Mouse (Mus musculus) heart, postnatal 0 days (tissue): ENCODE measurements at regions not wholly inside any gene's neighbourhood (a gene's known extent, or its start where the extent isn't known, plus 50 kb on each side); places are given as distances from the start of the nearest gene placed in this dataset.

Experiments
- ATAC-seq: fragments of 200-750 bp; cut with Nextera tagmentation; 2 replicates; pipeline ENCODE4 v1.8.0; 2017; ENCODE audit warnings: low read depth, moderate number of reproducible peaks, moderate library complexity; ENCODE audit not compliant: insufficient read depth
- DNase-seq: peaks from one replicate; pipeline ENCODE4 v3.0.0-alpha.2; 2016; ENCODE audit warnings: low spot score
- H3K27ac ChIP-seq: fragments of 300-500 bp; sonication (generic); 2 replicates; pipeline ENCODE4 v1.5.1; 2014; ENCODE audit warnings: low read depth, mild to moderate bottlenecking
- H3K27me3 ChIP-seq: fragments of 300-500 bp; sonication (generic); 2 replicates; pipeline ENCODE4 v1.6.1; 2014; ENCODE audit warnings: low read length, mixed read lengths; ENCODE audit not compliant: control insufficient read depth, insufficient read depth
- H3K36me3 ChIP-seq: fragments of 300-500 bp; sonication (generic); replicated peaks from 2 replicates; pipeline ENCODE4 v1.6.1; 2014; ENCODE audit warnings: low read length, mixed read lengths; ENCODE audit not compliant: control insufficient read depth, insufficient read depth
- H3K4me1 ChIP-seq: fragments of 300-500 bp; sonication (generic); 2 replicates; pipeline ENCODE4 v1.6.1; 2014; ENCODE audit warnings: antibody characterized with exemption; ENCODE audit not compliant: control insufficient read depth, insufficient read depth
- H3K4me2 ChIP-seq: fragments of 300-500 bp; sonication (generic); 2 replicates; pipeline ENCODE4 v1.6.1; 2014; ENCODE audit warnings: low read depth, mild to moderate bottlenecking, low read length, moderate library complexity
- H3K4me3 ChIP-seq: fragments of 300-500 bp; sonication (generic); 2 replicates; pipeline ENCODE4 v1.5.1; 2014; ENCODE audit warnings: low read depth, low read length
- H3K9ac ChIP-seq: fragments of 300-500 bp; sonication (generic); replicated peaks from 2 replicates; pipeline ENCODE4 v1.6.1; 2014; ENCODE audit warnings: low read depth, low read length, mixed read lengths
- H3K9me3 ChIP-seq: fragments of 300-500 bp; sonication (generic); replicated peaks from 2 replicates; pipeline ENCODE4 v1.6.1; 2016; ENCODE audit warnings: low read length; ENCODE audit not compliant: control insufficient read depth
- CTCF ChIP-seq: IDR thresholded peaks from 2 replicates; pipeline ENCODE4 v1.5.1; 2016; ENCODE audit warnings: antibody characterized with exemption, control low read depth, low read depth
- EP300 ChIP-seq: IDR thresholded peaks from 2 replicates; pipeline ENCODE4 v1.6.1; 2016; ENCODE audit warnings: antibody characterized with exemption, low read depth
- WGBS: fragments of 180-500 bp; shearing (Covaris S2); extraction: QIAGEN DNeasy Blood & Tissue Kit; methylation state at CpG from one replicate; pipeline ENCODE4 v1.1.7; 2014; 5-methylcytosine and 5-hydroxymethylcytosine counted together

DNA sequence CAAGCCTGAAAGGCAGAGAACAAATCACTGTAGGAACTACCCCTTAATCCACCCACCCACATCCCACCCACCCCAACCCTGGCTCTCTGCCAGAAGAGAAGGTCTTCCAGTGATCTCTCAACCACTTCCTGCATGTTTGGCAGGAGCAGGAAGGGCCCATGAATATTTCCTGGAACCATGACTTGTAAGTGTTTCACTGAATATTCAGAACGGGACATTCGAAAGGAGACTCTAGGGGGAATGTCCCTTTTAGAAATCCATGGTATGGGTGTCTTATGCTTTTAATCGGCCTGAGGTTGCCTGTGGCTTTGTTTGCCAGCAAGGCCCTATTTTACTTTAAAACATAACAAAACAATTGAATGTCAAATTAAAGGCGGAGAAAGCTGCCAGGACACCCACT, 66.0 kb downstream of the Dkk1 start:
- ATAC-seq (no peak), DNase-seq (no peak)
- Histone ChIP-seq H3K4me2 (no peak overlapping the region), H3K36me3 (no peaks in the 10 kb centered on the region), H3K4me3 (no peak overlapping the region), H3K9me3 (no peaks in the 10 kb centered on the region), H3K27ac (no peak overlapping the region), H3K4me1 (no peaks in the 10 kb centered on the region), H3K27me3 (no peaks in the 10 kb centered on the region), H3K9ac (no peak overlapping the region)
- TF ChIP-seq CTCF (no peak), EP300 (no peak)
- WGBS = 63% methylated on average over 4 of the region's 4 CpGs

DNA sequence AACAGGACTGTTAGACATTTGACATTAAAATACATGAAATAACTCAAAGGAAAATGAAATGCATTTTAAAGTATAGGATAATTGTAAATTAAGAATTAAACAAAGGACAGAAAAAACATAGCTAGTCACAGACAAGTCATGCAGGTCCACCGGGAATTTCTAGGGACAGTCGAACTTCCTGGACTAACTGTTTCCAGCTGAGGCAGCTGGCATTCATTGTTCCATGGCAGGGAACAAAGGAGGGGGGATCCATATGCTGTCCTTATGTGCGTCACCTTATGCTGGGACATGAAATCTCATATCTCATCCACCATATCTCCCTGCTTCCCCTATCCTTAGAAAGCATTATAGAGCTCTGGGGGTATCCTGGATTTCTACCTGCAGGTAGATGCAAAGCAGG, 59.7 kb downstream of the Dkk1 start:
- no peak for DNase-seq
- H3K4me1 ChIP-seq = no peaks in the 10 kb centered on the region
- no peaks in the 10 kb centered on the region for H3K36me3 ChIP-seq
- H3K9me3 ChIP-seq = no peaks in the 10 kb centered on the region
- no peak for ATAC-seq
- no peak overlapping the region for H3K27ac ChIP-seq
- TF ChIP-seq EP300 = no peak
- no peak for TF ChIP-seq CTCF
- no peak overlapping the region for H3K4me3 ChIP-seq
- no peak overlapping the region for H3K4me2 ChIP-seq
- no peaks in the 10 kb centered on the region for H3K27me3 ChIP-seq
- WGBS = 66% methylated on average over 3 of the region's 3 CpGs
- H3K9ac ChIP-seq = no peak overlapping the region

DNA sequence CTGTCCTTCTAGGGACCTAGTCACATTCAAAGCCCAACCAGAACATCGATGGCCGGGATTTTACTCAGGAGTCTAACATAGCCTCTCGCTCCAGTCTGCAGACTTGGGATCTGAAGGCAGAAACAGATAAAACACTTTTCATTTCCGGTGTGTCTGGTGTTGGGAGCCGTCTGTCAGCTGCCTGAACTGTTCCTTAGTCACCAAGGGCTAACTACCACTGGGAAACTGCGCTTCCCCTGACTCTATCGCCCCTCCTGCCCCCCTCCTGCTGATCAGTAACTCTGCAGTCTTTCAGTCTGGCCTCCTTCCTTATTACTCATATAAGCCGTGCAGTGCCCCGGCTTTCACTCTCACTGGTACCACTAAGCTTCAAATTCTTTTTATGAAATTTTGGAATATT, 58.5 kb downstream of the Dkk1 start:
- 19% methylated on average over 9 of the region's 9 CpGs for WGBS
- Histone ChIP-seq H3K9me3 (no peaks in the 10 kb centered on the region), H3K4me2 (peak overlapping the region; percentile 39; the same call in 1 of the 2 replicates), H3K4me3 (no peak overlapping the region), H3K9ac (no peak overlapping the region), H3K27me3 (no peaks in the 10 kb centered on the region), H3K36me3 (no peaks in the 10 kb centered on the region), H3K27ac (no peak overlapping the region), H3K4me1 (no peaks in the 10 kb centered on the region)
- DNase-seq (peak; percentile 6), ATAC-seq (no peak)
- TF ChIP-seq CTCF (no peak), EP300 (no peak)
